Mouse (Mus musculus): ENCODE data around the gene 2810004N23Rik. TPM values are rescaled to one million over a fixed set of nuclear protein-coding genes. Genes with fewer than 3 reads are reported as not detected.

Gene 2810004N23Rik
- total RNA-seq, 2 experiments from 2014 or later: 37.8 to 38.9 TPM

DNA sequence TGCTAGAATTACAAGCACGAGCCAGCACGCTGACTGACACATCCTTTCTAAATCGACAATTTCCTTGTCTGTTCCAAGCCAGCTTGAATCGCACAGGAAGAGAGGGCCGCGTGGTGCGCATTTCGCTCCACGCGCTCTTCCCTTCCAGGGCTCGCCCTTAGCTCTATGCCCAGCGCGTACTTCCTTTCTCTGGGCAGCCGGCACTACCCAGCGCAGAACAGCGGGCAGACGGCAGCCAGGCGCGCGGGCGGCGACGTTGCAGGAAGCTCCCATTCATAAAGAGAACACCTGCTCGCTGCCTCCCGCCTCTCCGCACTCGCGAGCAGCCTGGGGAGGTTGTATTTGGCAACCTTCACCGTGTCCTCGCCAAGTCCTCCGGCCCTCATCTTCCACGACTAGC is 70.7 kb downstream of the 2810004N23Rik start:
- no peak for DNase-seq (ENCODE audit: low spot score in 2 of 2)

DNA sequence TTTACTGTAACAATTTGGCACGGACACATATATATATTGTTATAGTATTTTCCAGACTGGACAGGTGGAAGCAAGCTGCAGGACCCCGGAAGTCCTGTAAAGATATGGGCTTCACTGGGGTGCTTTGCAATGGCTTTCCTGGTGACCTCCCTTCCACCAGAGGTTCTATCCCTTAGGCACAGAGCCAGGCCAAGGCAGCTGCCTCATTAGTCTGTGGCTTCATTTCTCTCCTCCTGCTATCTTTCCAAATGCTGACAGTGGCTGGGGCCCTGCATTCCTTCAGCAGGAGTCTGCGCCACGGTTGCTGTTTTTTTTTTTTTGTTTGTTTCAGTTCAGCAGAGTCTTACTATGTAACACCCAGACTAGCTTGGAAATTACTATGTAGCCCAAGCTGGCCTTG is 71.2 kb downstream of the 2810004N23Rik start:
- DNase-seq (ENCODE audit: low spot score in 2 of 2): no peak

DNA sequence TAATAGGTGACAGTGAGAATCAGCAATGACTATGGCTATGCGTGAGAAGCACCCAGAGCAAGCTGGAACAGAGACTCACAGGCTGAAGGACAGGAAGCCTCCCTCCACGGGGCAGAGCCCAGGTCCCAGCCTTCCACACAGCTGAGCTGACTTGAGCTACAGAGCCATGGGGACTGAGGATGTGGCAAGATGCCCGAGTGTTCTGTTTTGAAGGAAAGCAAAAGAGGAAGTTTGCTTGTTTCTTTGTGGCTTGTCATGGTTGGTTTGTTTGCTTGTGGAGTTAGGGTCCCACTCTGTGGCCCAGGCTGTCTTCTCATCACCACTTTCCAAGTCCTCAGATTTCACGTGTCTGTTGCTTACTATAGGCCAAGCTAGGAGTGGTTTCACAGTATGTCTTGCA is 72.2 kb downstream of the 2810004N23Rik start:
- DNase-seq (ENCODE audit: low spot score in 2 of 2): no peak

Other genes starting within 250 kb of the 2810004N23Rik start
- 10 to 100 TPM; 75.8 to 77.2 TPM for gene 2310022B05Rik, start 199.8 kb downstream of the 2810004N23Rik start, total RNA-seq (2021)
- 10 to 100 TPM; 50.1 to 53.1 TPM for gene Ttc13, start 141.1 kb downstream of the 2810004N23Rik start, total RNA-seq (2021)
- 10 to 100 TPM; 20.0 to 20.9 TPM for gene Arv1, start 141.0 kb downstream of the 2810004N23Rik start, total RNA-seq (2021)
- gene Fam89a, start 111.3 kb downstream of the 2810004N23Rik start, total RNA-seq (2021): 1 to 10 TPM; 1.5 to 1.8 TPM
- gene Trim67, start 70.0 kb downstream of the 2810004N23Rik start, total RNA-seq (2021): 1 to 10 TPM; 3.9 to 4.5 TPM
- gene Gnpat, start 87 bp downstream of the 2810004N23Rik start, total RNA-seq (2021): 100 to 1,000 TPM; 105 to 106 TPM
- 10 to 100 TPM; 17.1 to 19.8 TPM for gene Exoc8, start 34.6 kb upstream of the 2810004N23Rik start, total RNA-seq (2021)
- gene Sprtn, start 34.8 kb upstream of the 2810004N23Rik start, total RNA-seq (2021): 10 to 100 TPM; 26.1 to 28.0 TPM
- gene Egln1, start 86.2 kb upstream of the 2810004N23Rik start, total RNA-seq (2021): 10 to 100 TPM; 45.2 to 47.4 TPM
- gene Tsnax, start 149.9 kb upstream of the 2810004N23Rik start, total RNA-seq (2021): 10 to 100 TPM; 83.6 to 88.4 TPM
- 1 to 10 TPM; 4.1 to 4.8 TPM for gene Disc1, start 191.1 kb upstream of the 2810004N23Rik start, total RNA-seq (2021)

Measured in adrenal gland, postnatal 4 days (tissue).